Mouse (Mus musculus): Measurements from ENCODE around the gene Pde6b.

DNA sequence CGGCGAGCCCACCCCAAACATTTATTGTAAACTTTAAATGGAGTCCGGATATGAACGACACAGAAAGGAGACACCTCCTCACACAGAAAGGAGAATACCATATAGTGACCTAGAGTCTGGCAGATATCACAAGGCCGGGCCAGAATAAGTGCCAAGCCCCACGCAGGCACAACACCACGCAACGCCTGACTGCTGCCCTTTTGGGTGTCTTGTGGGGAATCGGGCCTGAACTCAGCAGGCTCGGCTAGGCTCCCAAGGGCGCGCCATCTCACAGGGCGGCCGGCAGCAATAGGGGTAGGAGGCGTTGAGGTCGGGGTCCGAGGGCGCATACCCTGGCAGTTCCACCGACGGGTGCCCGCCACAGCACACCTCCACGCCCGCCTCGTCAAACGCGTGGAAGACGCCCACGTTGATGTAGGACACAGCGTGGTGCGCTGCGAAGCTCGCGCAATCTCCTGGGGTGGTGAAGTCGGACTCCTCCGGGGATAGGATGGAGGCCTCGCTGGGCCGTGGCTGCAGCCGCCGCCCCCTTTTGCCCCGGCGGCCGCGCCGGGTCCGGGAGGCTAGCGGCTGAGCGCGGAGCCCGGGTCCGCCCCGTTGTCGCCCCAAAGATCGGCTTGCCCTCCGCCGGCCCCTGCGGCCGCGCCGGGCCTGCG is 21.7 kb upstream of the Pde6b start:
- TF ChIP-seq REST (IDR thresholded peaks at IDR 0.05; ENCODE audit: insufficient read depth, insufficient read length) (no peak), MAX (IDR thresholded peaks at IDR 0.05; ENCODE audit: low read depth) (no peak), POLR2AphosphoS2 (IDR thresholded peaks at IDR 0.05; ENCODE audit: insufficient read length, low read depth) (no peak), POLR2A (IDR thresholded peaks at IDR 0.05; ENCODE audit: insufficient read length, low read depth) (no peak), TCF12 (IDR thresholded peaks at IDR 0.05; ENCODE audit: insufficient read depth, poor library complexity, severe bottlenecking) (no peak), USF1 (IDR thresholded peaks at IDR 0.05; ENCODE audit: low read depth) (no peak), CEBPB (IDR thresholded peaks at IDR 0.05; ENCODE audit: insufficient read depth, poor library complexity, severe bottlenecking) (no peak)
